Mouse (Mus musculus) heart, embryonic 14.5 days (tissue): Measurements from ENCODE around the gene Olfr104-ps. TPM values are rescaled to one million over a fixed set of nuclear protein-coding genes. Genes with fewer than 3 reads are reported as not detected.

Experiments used
- ATAC-seq: fragments of 200-750 bp; cut with Nextera tagmentation; 2 replicates; pipeline ENCODE4 v1.8.0; 2017; ENCODE audit warnings: low read depth, moderate TSS enrichment; ENCODE audit not compliant: insufficient number of reproducible peaks, insufficient read depth, low FRiP score
- H3K27ac ChIP-seq, 2 experiments: fragments of 200-500 bp in 1 of 2; fragments of 300-500 bp in 1 of 2; sonication (generic) in 1 of 2; replicated peaks in 1 of 2; 2 replicates each; pipeline ENCODE4 v1.5.1; 2012 to 2014; ENCODE audit warnings: low read depth in 2 of 2, low read length in 2 of 2, control low read depth in 1 of 2, mild to moderate bottlenecking in 1 of 2, mixed read lengths in 1 of 2; ENCODE audit not compliant: control insufficient read depth in 1 of 2, insufficient read depth in 1 of 2
- H3K27me3 ChIP-seq: fragments of 300-500 bp; sonication (generic); 2 replicates; pipeline ENCODE4 v1.6.1; 2014; ENCODE audit warnings: mild to moderate bottlenecking, low read length, control low read depth; ENCODE audit not compliant: control insufficient read depth, insufficient read depth
- H3K36me3 ChIP-seq: fragments of 300-500 bp; sonication (generic); 2 replicates; pipeline ENCODE4 v1.6.1; 2014; ENCODE audit warnings: mild to moderate bottlenecking, control low read depth, low read length, mixed read lengths; ENCODE audit not compliant: control insufficient read depth, insufficient read depth
- H3K4me1 ChIP-seq, 2 experiments: fragments of 200-500 bp in 1 of 2; fragments of 300-500 bp in 1 of 2; sonication (generic) in 1 of 2; 2 replicates each; pipeline ENCODE4 v1.6.1; 2012 to 2014; ENCODE audit warnings: low read length in 2 of 2, control low read depth in 1 of 2, mixed read lengths in 1 of 2; ENCODE audit not compliant: control insufficient read depth in 2 of 2, insufficient read depth in 2 of 2
- H3K4me2 ChIP-seq: fragments of 300-500 bp; sonication (generic); 2 replicates; pipeline ENCODE4 v1.6.1; 2014; ENCODE audit warnings: mild to moderate bottlenecking, low read length
- H3K4me3 ChIP-seq, 2 experiments: fragments of 200-500 bp in 1 of 2; fragments of 300-500 bp in 1 of 2; sonication (generic) in 1 of 2; 2 replicates each; pipeline ENCODE4 v1.5.1; 2012 to 2014; ENCODE audit warnings: low read length in 2 of 2, mild to moderate bottlenecking in 2 of 2, control low read depth in 1 of 2, low read depth in 1 of 2, moderate library complexity in 1 of 2; ENCODE audit not compliant: control insufficient read depth in 1 of 2, insufficient read depth in 1 of 2
- H3K9ac ChIP-seq: fragments of 300-500 bp; sonication (generic); 2 replicates; pipeline ENCODE4 v1.6.1; 2014; ENCODE audit warnings: mild to moderate bottlenecking, low read length
- H3K9me3 ChIP-seq: fragments of 300-500 bp; sonication (generic); 2 replicates; pipeline ENCODE4 v1.6.1; 2016; ENCODE audit warnings: low read length, control low read depth; ENCODE audit not compliant: control insufficient read depth
- WGBS: fragments of 180-500 bp; shearing (Covaris S2); extraction: QIAGEN DNeasy Blood & Tissue Kit; methylation state at CpG from one replicate; pipeline ENCODE4 v1.1.7; 2014; 5-methylcytosine and 5-hydroxymethylcytosine counted together
- polyA plus RNA-seq: library from polyadenylated mRNA; unstranded; fragments of >200 nt; fragmentation: Nextera tagmentation; extraction: Ambion mirVana; gene quantifications from 2 replicates; pipeline ENCODE4 v1.2.1, GENCODE M21; 2014

The Olfr104-ps gene
- polyA plus RNA-seq, result not detected in 2 replicates

GRCm38 (mm10) chr17:37359282-37359681 is at the start of gene Olfr104-ps:
Gene Olfr104-ps (plus strand): TSS chr17:37359582.
- Histone ChIP-seq H3K27ac (no peak within 1 kb of the TSS), H3K27me3 (no peaks in the 10 kb centered on the region), H3K4me2 (no peak within 1 kb of the TSS), H3K4me1 (no peaks in the 10 kb centered on the region), H3K36me3 (no peaks in the 10 kb centered on the region), H3K4me3 (no peak within 1 kb of the TSS), H3K9me3 (no peaks in the 10 kb centered on the region), H3K9ac (no peak within 1 kb of the TSS)
- no peak for ATAC-seq

GRCm38 (mm10) chr17:37310146-37310699 is 49.2 kb upstream of the Olfr104-ps start:
- H3K27me3 ChIP-seq, result no peaks in the 10 kb centered on the region
- H3K27ac ChIP-seq, result no peak overlapping the region
- ATAC-seq, result no peak
- no peaks in the 10 kb centered on the region for H3K36me3 ChIP-seq
- no peaks in the 10 kb centered on the region for H3K4me1 ChIP-seq
- no peaks in the 10 kb centered on the region for H3K9me3 ChIP-seq
- no peak overlapping the region for H3K9ac ChIP-seq
- 47% methylated on average over 2 of the region's 2 CpGs for WGBS
- no peak overlapping the region for H3K4me3 ChIP-seq
- no peak overlapping the region for H3K4me2 ChIP-seq

GRCm38 (mm10) chr17:37316954-37317353 is 42.4 kb upstream of the Olfr104-ps start, which contains the start of gene Olfr102:
Gene Olfr102 (minus strand): TSS chr17:37317054.
- no peak within 1 kb of the TSS for H3K27ac ChIP-seq
- no peak for ATAC-seq
- no peak within 1 kb of the TSS for H3K4me2 ChIP-seq
- H3K4me1 ChIP-seq, result no peaks in the 10 kb centered on the region
- no peaks in the 10 kb centered on the region for H3K27me3 ChIP-seq
- peaks cover 10% of the 10 kb centered on the region; the same call in 1 of the 2 replicates for H3K9me3 ChIP-seq
- no peak within 1 kb of the TSS for H3K4me3 ChIP-seq
- H3K9ac ChIP-seq, result no peak within 1 kb of the TSS
- H3K36me3 ChIP-seq, result no peaks in the 10 kb centered on the region

GRCm38 (mm10) chr17:37339598-37339997 is 19.8 kb upstream of the Olfr104-ps start, which contains the start of gene Olfr103:
Gene Olfr103 (minus strand): TSS chr17:37339698.
- Histone ChIP-seq H3K9ac (no peak within 1 kb of the TSS), H3K4me2 (no peak within 1 kb of the TSS), H3K4me3 (no peak within 1 kb of the TSS), H3K4me1 (no peaks in the 10 kb centered on the region), H3K27me3 (no peaks in the 10 kb centered on the region), H3K9me3 (0 out of 2 replicates have a peak, but pooled peaks cover 2% of the 10 kb centered on the region), H3K36me3 (no peaks in the 10 kb centered on the region), H3K27ac (no peak within 1 kb of the TSS)
- WGBS, result 80% methylated on average over 2 of the region's 2 CpGs
- no peak for ATAC-seq

DNA sequence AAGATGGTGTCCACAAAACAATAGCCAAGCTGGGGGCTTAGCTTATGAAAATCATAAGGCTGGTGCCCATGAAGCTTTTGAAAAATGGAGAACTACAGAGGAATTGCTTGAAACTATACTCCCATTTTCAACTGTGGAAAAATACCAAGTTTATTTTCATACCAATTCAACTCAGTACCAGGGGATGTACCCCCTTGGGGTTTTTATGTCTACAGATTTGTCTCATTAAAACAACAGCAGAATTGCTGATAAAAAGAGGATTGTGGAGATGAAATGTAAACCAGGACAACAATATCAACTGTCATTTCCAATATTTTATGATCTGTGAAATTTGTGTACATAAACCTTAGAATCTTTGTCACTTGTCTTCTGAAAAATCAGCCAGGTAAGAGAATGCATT is 19.4 kb downstream of the Olfr104-ps start, which contains the start of gene Olfr105-ps:
Gene Olfr105-ps (plus strand): TSS at position 301 of the 400 bp plus-strand sequence.
- ATAC-seq, result no peak
- H3K4me3 ChIP-seq, result no peak within 1 kb of the TSS
- no peak within 1 kb of the TSS for H3K9ac ChIP-seq
- H3K4me1 ChIP-seq, result no peaks in the 10 kb centered on the region
- no peaks in the 10 kb centered on the region for H3K27me3 ChIP-seq
- no peaks in the 10 kb centered on the region for H3K9me3 ChIP-seq
- H3K27ac ChIP-seq, result no peak within 1 kb of the TSS
- no peaks in the 10 kb centered on the region for H3K36me3 ChIP-seq
- no peak within 1 kb of the TSS for H3K4me2 ChIP-seq

GRCm38 (mm10) chr17:37390093-37390492 is 30.7 kb downstream of the Olfr104-ps start, which contains the start of gene Olfr106-ps:
Gene Olfr106-ps (plus strand): TSS chr17:37390393.
- no peak within 1 kb of the TSS for H3K4me3 ChIP-seq
- H3K36me3 ChIP-seq, result no peaks in the 10 kb centered on the region
- H3K4me1 ChIP-seq, result no peaks in the 10 kb centered on the region
- no peaks in the 10 kb centered on the region for H3K27me3 ChIP-seq
- H3K9ac ChIP-seq, result no peak within 1 kb of the TSS
- no peak within 1 kb of the TSS for H3K4me2 ChIP-seq
- H3K9me3 ChIP-seq, result no peaks in the 10 kb centered on the region
- WGBS, result 56% methylated on average over 1 of the region's 1 CpGs
- no peak within 1 kb of the TSS for H3K27ac ChIP-seq
- no peak for ATAC-seq

GRCm38 (mm10) chr17:37398926-37399325 is 39.5 kb downstream of the Olfr104-ps start, which contains the start of gene Olfr107:
Gene Olfr107 (plus strand): TSS chr17:37399226.
- 59% methylated on average over 3 of the region's 3 CpGs for WGBS
- no peak for ATAC-seq
- H3K36me3 ChIP-seq, result no peaks in the 10 kb centered on the region

DNA sequence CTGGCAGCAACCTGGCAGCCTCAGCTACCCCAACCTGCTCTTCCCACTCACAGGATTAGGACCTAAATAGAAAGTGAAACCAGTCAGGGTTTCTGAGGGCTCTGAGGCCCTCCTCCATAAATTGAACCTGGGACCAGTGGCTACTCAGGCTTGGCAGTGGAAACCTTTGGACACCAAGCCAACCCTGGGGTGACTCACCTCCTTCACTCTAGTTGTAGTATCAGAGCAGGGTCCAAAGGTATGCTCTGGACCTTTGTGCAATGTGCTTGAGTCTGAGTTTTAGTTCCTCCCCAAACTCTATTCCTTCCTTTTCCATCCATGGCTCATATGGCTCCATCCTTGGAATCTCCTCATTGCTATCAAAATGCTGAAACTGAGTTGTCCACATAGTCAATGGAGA is 54.0 kb downstream of the Olfr104-ps start:
- Histone ChIP-seq H3K27ac (no peak overlapping the region), H3K4me2 (no peak overlapping the region), H3K9ac (no peak overlapping the region), H3K9me3 (no peaks in the 10 kb centered on the region), H3K4me1 (no peaks in the 10 kb centered on the region), H3K4me3 (no peak overlapping the region), H3K36me3 (no peaks in the 10 kb centered on the region), H3K27me3 (no peaks in the 10 kb centered on the region)
- ATAC-seq, result no peak

More at GRCm38 (mm10) chr17:37398926-37399325, 39.5 kb downstream of the Olfr104-ps start, which contains the start of gene Olfr107:
- no peak within 1 kb of the TSS for H3K4me3 ChIP-seq
- no peaks in the 10 kb centered on the region for H3K27me3 ChIP-seq
- no peak within 1 kb of the TSS for H3K9ac ChIP-seq
- H3K4me2 ChIP-seq, result no peak within 1 kb of the TSS
- no peaks in the 10 kb centered on the region for H3K9me3 ChIP-seq
- H3K4me1 ChIP-seq, result no peaks in the 10 kb centered on the region
- no peak within 1 kb of the TSS for H3K27ac ChIP-seq
